Mouse (Mus musculus): ENCODE measurements at regions not wholly inside any gene's neighbourhood (a gene's known extent, or its start where the extent isn't known, plus 50 kb on each side); places are given as distances from the start of the nearest gene placed in this dataset.
A peak's percentile ranks its signal among the peaks of the same experiment; 100 is the strongest.

DNA sequence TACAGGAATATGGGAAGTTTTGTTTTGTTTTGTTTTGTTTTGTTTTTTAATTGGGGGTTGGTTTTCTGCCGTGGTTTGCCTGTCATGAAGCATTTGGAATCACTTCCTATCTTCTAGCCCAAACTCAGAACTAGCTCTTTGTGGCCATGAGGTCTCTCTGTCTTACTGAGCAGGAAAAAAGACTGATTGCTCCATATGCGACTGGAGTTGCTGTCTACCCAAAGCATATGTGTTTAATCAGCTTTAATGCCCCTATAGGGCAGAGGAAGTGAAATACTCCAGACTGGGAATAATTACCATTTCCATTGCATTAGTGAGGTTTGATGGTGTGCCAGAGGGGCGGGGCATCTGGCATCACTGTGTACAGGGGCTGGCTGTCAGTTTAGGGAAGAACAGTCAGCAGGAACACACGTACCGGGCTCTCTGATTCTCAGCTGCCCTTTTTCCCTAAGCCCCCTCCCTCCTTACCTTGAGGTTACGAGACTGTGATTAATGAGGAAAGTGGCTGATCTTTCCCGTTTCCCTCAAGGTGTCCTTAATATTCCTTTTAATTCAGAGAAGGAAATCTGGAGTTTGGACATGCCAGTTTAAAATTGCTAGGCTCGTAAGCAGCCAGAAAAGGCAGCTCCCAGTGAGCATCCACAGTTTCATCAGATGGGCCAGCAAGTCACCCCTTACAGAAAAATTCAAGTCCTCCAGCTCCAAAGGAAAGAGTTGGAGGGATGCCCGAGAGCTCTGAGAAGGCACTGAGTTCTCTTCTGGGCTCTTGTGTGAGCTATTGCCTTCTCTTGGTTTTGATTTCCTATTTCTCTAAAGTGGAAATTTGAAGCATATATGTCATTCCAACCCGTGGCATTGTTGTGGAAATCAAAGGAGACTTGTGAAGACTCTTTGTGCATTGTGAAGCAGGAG lies 2482.1 kb upstream of the 5930422O12Rik start:
- no peak for DNase-seq (ENCODE audit: low read depth in 2 of 2, low spot score in 2 of 2)

DNA sequence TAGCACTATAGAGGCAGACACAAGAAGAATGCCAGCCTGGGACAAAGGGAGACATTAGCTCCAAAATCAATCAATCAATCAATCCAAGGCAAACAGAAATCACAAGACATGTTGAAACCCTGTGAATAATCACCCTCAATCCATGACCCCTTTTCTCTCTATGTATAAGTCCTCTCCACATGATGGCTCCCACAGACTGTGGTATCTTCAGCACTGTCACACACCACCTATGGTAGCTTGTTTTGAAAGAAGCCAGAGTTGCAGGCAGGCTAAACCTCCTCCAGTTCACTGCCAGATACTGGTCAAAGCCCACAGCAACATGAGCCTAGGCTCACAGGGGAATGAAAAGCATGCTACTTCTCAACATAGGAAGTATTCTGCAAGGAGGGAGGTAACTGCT lies 2475.7 kb upstream of the 5930422O12Rik start:
- DNase-seq (ENCODE audit: low read depth in 2 of 2, low spot score in 2 of 2), result no peak

DNA sequence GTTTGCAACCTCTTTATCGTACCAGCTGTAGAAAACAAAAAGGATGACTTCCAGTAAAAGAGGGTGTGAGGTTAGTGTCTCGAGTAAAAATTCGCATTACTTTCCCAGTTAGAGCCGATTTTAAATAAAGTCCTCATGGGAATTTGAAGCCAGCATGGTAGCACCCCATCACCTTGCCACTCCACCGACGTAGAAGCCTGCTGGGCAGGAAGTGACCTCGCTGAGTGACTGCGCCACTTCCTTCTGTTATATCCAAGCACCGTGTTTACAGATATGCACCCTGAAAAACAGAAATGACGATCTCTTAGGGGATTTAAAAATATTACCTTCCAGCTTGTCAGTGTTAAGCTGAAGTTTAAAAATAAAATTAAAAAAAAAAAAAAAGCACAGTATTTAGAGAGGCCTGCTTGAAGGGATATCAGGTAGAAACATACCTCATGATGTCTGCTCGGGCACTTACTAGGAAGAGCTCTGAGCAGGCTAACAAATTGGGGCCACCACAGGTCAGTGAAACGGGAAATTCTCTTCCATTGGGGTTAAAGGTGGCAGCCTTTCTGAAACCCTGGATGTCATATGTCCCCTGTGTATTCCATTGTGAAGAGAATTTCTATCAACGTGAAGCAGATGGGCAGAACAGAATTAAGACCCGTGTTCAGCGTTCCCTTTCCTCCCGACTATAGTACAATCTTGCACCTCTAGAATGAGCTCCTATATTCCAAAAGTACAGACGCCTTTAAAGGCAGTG lies 2468.9 kb upstream of the 5930422O12Rik start:
- no peak for DNase-seq (ENCODE audit: low read depth in 2 of 2, low spot score in 2 of 2)

DNA sequence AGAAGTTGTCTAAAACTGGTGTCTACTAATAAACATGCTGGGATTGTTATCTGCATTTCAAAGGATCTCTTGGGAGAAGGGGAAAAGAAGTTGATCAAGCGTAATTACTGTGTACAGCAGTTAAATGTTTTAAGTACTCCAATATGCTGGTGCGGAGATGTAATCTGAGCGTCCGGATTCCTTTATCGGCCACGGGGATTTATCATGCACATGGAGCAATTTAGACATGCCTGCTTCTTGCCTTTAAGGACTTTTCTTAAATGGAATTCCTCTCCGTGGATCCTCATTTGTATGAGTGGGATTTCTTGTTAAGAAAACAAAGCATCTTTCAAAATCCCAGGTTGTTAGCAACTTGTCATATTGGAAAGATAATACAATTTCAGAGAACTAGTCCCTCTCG lies 2468.0 kb upstream of the 5930422O12Rik start:
- no peak for DNase-seq (ENCODE audit: low read depth in 2 of 2, low spot score in 2 of 2)

DNA sequence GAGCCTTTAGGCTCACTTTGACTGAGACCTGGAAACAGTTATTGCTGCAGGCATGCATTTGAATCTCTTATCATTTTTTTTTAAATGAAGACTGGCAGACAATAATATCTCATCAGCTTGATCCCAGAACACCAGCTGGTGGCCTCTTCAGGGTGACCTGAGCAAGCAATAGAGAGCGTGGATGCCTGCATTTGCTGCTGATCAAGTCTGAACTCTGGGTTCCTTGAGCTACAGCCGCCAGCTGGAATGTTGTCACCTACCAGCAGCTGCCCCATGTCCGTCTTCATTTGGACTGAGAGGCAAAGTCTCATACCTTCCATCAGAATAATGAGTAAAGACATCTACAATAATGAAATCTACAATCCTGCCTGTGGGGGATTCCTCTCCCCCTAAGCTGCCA lies 2466.3 kb upstream of the 5930422O12Rik start:
- no peak for DNase-seq (ENCODE audit: low read depth in 2 of 2, low spot score in 2 of 2)

DNA sequence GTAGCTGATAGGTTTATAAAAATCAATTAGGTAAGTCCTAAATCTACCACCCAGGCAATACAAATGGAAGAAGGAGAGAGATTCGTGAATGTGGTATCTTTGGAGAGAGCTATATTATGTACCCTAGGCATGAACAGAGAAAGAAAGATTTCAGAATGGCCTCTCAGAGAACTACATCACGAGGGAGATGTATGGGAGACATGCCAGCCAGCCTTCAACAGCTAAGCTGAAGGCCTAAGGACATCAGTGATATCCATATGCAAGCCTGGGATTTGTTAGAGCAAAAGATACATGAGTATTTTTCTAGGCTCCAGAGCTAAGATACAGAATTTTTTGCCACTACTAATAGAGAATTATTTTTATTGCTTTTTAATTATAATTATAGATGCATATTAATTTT lies 2445.7 kb upstream of the 5930422O12Rik start:
- no peak for DNase-seq (ENCODE audit: low read depth in 2 of 2, low spot score in 2 of 2)

DNA sequence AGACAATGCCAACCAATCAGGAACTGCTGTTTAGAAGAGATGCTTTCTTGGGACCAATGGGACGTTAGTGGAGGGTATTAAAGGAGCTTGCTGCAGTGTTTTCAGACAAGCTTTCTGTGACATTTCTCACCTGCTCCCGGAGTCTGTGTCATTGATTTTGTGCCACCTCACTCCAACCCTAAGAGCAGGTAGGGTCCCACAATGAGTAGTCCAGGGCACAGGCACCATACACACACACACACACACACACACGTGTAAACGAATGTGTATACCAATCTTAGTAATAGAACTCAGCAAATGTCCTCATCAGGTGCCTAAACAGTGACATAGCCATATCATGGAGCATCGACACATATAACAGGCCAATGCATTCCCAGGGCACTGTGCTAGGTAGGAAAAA lies 2440.5 kb upstream of the 5930422O12Rik start:
- DNase-seq (ENCODE audit: low read depth in 2 of 2, low spot score in 2 of 2), result no peak

DNA sequence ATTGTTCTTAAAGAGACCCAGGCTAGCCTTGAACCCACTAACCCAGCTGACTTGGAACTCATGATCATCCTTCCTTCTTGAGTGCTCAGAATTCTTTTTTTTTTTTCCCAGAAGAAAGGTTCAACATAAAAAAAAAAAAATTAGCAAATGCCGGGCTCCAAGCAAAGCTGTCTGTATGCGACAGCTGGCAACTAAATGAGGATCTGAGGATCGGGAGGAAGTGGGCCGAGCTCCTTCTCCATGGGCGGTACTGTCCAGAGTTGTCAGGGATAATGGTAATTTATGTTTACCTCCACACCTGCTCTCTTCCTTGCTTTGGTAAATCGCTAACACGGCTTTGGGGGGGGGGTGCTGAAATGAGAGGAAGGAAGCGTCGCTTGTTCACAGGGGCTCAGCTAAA lies 2429.9 kb upstream of the 5930422O12Rik start:
- no peak for DNase-seq (ENCODE audit: low read depth in 2 of 2, low spot score in 2 of 2)

DNA sequence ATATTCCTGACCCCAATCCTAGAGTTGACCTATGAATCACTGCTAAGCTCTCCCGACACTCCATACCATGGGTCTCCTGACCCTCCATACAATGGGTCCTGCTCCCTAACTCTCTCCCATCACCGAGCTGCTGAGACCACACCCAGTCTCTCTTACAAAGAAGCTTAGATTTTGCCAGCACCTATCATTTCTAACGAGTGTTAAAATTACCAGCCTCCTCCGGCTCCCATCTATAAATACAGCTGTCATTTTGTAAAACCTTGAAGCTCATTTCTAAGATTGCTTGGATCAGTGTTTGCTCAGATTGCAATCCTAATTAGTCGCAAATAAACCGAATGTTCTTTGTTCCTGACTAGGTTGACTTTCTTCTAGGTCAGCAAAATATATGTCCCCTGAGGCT lies 2428.4 kb upstream of the 5930422O12Rik start:
- no peak for DNase-seq (ENCODE audit: low read depth in 2 of 2, low spot score in 2 of 2)

DNA sequence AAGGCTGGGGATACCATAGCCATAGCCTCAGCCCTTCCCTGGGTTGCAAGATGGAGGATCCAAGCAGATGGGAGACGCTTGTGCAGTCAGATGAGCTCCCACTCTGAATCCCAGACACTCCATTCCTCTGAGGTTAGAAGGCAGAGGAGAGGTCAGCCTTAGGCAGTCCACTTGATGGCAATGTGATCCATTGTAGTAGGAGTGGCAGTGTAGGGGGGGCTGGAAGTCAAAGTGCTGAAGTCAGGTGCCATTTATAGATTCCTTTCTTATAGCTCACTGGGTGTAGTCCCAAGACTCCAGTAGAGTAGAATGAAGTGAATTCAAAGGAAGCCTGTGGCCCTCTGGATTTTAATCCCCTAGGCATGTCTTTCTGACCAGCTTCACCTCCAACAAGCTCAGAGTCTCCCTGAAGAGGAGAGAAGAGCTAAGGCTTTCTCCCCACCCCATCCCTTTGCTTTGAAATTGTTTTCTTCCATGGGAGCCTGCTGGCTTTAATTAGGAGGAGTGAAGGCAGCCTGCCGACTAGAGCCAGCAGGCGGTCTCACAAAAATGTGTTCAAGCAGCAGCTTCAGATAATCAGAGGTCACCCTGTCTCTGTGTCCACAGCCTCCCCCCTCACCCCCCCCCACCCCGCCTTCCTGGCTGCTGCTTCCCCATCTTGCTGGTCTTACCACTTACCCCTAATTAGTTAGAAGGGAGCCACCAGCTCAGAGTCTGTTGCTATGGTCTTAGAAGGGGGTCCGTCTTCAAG lies 2426.4 kb upstream of the 5930422O12Rik start:
- no peak for DNase-seq (ENCODE audit: low read depth in 2 of 2, low spot score in 2 of 2)

DNA sequence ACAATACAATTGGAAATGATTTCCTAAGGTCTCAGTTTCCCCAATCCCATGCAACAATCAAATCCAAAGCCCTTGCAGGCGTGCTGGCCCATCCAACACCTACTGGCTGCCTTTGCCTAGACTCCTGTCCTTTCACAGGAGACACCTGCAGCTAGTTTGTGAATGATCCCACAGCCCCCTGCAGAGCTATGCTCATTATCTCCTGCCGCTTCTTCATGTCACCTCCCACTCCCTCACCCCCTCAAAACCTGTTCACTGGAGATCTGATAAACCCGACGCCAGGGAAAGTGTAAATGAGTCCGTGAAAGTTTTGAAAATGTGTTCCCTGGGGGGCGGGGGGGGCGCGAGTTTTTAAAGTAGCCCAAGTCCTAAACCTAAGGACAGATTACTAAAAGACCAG lies 2420.2 kb upstream of the 5930422O12Rik start:
- DNase-seq (ENCODE audit: low read depth in 2 of 2, low spot score in 2 of 2), result no peak

DNA sequence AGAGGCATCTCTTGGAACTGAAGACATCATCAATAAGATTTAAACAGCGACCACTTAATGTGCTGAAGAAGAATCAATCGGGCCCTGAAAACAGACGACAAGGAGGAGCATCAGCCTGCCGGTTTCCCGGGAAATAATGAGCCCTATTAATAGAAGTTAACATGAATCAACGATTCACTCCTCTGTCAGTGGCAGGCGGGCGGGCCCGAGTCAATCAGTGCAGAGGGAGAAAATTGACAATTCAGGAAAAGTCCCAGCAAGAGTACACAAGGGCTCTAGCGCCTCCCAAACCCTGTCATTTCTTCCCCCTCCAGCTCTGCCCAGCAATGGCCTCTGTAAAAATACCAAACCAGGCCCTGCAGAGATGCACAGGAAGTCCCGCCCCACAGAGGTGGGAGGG lies 2416.4 kb upstream of the 5930422O12Rik start:
- DNase-seq (ENCODE audit: low read depth in 2 of 2, low spot score in 2 of 2), result no peak

DNA sequence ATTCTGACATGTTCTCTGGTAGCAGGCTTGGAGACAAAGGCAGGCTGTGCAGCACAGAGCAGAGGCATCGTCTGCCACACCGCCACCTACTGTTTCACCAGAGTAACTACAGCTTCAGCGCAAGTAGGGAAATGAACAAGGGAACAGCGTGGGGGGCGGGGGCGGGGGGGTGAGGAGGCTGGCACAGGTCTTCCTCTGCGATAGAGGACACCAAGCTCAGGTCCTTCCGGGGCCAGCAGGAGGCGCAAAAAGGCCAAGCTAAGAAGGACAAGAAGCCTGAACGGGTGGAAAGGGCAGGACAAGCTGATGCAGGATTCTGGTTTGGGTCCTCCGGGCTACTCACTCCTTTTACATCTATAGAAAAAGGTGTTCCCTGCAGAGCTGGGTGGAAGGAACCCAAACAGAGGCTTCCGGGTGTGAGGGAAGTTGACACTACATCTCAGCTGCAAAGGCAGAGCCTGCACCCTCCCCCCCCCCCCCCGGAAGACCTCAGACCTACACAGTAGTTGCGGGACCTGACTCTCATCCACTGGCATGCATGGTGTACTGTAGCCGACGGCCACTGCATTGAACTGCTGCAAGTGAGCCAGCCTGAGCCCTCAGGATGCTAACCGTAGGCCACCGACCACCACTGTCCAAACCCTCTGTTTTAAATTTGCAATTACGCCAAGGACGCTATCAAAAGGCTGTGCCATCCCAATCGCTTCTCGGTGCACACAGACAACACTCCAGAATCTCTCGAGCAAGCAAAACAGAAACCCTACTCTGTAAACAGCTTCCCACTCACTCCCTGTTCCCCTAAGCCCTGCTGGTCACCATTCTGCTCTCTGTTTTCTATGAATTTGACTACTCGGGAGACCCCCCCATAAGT lies 2396.6 kb upstream of the 5930422O12Rik start:
- peak; percentile 8 to 10 for DNase-seq (ENCODE audit: low read depth in 2 of 2, low spot score in 2 of 2)

DNA sequence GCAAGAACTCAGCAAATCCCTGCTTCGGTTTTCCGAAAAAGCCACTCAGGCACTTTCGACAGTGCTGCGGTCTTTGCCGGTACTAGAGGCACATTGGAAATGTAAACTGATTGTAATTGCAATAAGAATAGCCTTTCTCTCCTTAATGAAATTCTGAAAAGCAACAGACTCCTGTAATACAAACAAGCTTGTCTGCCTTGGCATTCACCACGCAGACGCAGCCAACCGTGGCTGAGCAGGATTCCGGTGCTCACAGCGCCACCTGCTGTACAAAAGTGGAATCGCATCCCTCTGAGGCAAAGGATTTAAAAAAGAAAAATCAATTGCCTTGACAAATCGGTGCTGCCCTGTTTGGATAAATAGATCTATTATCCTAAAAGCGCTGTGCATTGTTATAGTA lies 2395.2 kb upstream of the 5930422O12Rik start:
- DNase-seq (ENCODE audit: low read depth in 2 of 2, low spot score in 2 of 2), result peak; percentile 57 to 58

DNA sequence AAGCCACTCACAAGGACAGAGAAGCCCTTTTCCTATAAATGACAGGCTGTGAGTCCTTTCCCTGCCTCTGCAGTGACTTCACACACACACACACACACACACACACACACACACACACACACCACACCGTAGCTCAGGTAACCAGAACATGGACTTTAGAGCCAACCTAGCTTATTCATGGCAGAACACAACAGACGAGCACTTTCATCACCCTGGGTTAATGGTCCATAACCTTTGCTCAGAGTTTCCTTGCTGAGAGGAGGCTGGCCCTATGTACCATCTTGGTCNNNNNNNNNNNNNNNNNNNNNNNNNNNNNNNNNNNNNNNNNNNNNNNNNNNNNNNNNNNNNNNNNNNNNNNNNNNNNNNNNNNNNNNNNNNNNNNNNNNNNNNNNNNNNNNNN lies 2391.6 kb upstream of the 5930422O12Rik start:
- DNase-seq (ENCODE audit: low read depth in 2 of 2, low spot score in 2 of 2), result no peak

Data from CD8-positive naive resting alpha-beta T cell, adult 2 months (primary cell).